Mouse (Mus musculus) hindbrain, embryonic 16.5 days (tissue): ENCODE results near the gene Pigk. TPM values are rescaled to one million over a fixed set of nuclear protein-coding genes. Genes with fewer than 3 reads are reported as not detected.

Experiments
- ATAC-seq: fragments of 200-750 bp; cut with Nextera tagmentation; 2 replicates; pipeline ENCODE4 v1.8.0; 2017; ENCODE audit warnings: moderate TSS enrichment, moderate library complexity
- H3K27ac ChIP-seq: fragments of 300-500 bp; sonication (generic); 2 replicates; pipeline ENCODE4 v1.5.1; 2014; ENCODE audit warnings: low read depth, mild to moderate bottlenecking, control low read depth, low read length, moderate library complexity
- H3K27me3 ChIP-seq: fragments of 300-500 bp; sonication (generic); replicated peaks from 2 replicates; pipeline ENCODE4 v1.6.1; 2014; ENCODE audit warnings: low read length; ENCODE audit not compliant: control insufficient read depth, insufficient read depth
- H3K36me3 ChIP-seq: fragments of 300-500 bp; sonication (generic); 2 replicates; pipeline ENCODE4 v1.6.1; 2014; ENCODE audit warnings: mild to moderate bottlenecking, low read length, moderate library complexity, mixed read lengths; ENCODE audit not compliant: control insufficient read depth, insufficient read depth
- H3K4me1 ChIP-seq: fragments of 300-500 bp; sonication (generic); 2 replicates; pipeline ENCODE4 v1.6.1; 2014; ENCODE audit warnings: low read depth, low read length; ENCODE audit not compliant: control insufficient read depth, insufficient read depth
- H3K4me2 ChIP-seq: fragments of 300-500 bp; sonication (generic); 2 replicates; pipeline ENCODE4 v1.6.1; 2014; ENCODE audit warnings: mild to moderate bottlenecking, low read length, control low read depth, moderate library complexity
- H3K4me3 ChIP-seq: fragments of 300-500 bp; sonication (generic); 2 replicates; pipeline ENCODE4 v1.5.1; 2014; ENCODE audit warnings: mild to moderate bottlenecking, low read length, control low read depth, moderate library complexity
- H3K9ac ChIP-seq: fragments of 300-500 bp; sonication (generic); 2 replicates; pipeline ENCODE4 v1.6.1; 2014; ENCODE audit warnings: low read depth, mild to moderate bottlenecking, control low read depth, low read length, moderate library complexity
- H3K9me3 ChIP-seq: fragments of 300-500 bp; sonication (generic); 2 replicates; pipeline ENCODE4 v1.6.1; 2014; ENCODE audit warnings: mild to moderate bottlenecking, low read length, moderate library complexity; ENCODE audit not compliant: control insufficient read depth
- WGBS: fragments of 180-500 bp; shearing (Covaris S2); extraction: QIAGEN DNeasy Blood & Tissue Kit; methylation state at CpG from one replicate; pipeline ENCODE4 v1.1.7; 2014; 5-methylcytosine and 5-hydroxymethylcytosine counted together
- polyA plus RNA-seq: library from polyadenylated mRNA; unstranded; fragments of >200 nt; fragmentation: Nextera tagmentation; extraction: Ambion mirVana; gene quantifications from 2 replicates; pipeline ENCODE4 v1.2.1, GENCODE M21; 2015

Gene Pigk
- polyA plus RNA-seq, 1 experiment from 2014 or later, result 58.1 TPM

DNA sequence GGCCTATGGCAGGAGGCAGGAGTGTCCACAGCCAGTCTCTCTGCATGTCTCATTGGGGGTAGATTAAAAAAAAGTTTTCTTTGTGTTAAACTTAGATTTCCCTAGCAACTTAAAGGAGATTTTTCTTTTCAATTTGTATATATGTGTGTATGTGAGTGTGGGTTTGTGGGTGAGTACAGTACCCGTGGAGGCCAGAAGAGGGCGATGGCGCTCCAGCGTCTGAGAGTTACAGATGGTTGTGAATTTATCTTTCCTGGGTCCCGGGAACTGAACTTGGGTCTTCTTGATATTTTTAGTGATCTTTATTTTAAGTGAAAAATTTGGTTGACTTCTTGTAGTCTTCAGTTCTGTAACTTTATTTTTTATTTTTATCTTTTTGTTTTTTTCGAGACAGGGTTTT lies 7.4 kb downstream of the Pigk start:
- WGBS, result 83% methylated on average over 6 of the region's 6 CpGs
- Histone ChIP-seq H3K9ac (no peak overlapping the region), H3K9me3 (no peaks in the 10 kb centered on the region), H3K4me1 (no peaks in the 10 kb centered on the region), H3K4me2 (no peak overlapping the region), H3K27me3 (no peaks in the 10 kb centered on the region), H3K36me3 (no peaks in the 10 kb centered on the region), H3K27ac (no peak overlapping the region), H3K4me3 (no peak overlapping the region)
- ATAC-seq, result no peak

DNA sequence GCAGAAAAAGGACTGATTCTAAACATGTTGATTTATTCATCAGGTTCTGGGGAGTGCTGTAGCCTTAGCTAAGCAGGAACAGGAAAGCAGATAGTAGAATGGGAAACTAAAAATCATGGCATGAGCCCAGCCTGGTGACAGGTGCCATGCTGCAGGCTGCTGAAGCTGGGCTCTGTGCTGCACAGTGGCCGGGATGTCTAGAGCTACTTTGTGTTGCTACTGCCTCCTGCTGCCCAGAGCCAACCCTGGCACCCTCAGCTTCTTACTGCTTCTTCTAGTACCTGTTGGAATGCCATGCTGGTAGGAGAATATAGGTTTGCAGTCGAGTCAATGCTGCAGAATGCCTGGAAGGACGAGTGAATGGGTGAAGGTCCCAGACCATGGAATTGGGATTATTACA lies 8.9 kb downstream of the Pigk start:
- no peak overlapping the region for H3K27ac ChIP-seq
- no peak overlapping the region for H3K9ac ChIP-seq
- H3K4me3 ChIP-seq, result no peak overlapping the region
- ATAC-seq, result peak; percentile 68; the same call in 1 of the 2 replicates
- H3K36me3 ChIP-seq, result no peaks in the 10 kb centered on the region
- H3K4me1 ChIP-seq, result no peaks in the 10 kb centered on the region
- H3K9me3 ChIP-seq, result no peaks in the 10 kb centered on the region
- 63% methylated on average over 3 of the region's 3 CpGs for WGBS
- no peak overlapping the region for H3K4me2 ChIP-seq
- no peaks in the 10 kb centered on the region for H3K27me3 ChIP-seq

DNA sequence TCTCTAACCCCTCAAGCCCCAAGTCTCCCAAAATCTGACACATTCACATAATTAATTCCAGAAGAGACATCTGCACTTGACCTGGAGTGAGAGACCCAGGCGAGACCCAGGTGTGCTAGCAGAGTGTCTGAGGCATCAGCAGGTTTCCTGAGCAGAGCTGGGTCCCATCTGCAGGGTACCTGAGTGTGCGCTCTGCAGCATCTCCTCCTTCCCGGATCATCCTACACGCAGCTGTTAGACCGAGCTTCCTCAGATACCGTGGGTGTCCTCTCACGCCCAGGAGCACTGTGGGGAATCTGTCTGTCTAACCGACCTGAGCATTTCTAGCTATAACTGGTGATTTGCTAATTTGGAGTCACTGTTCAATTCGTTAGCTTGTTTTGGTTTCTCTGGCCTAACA lies 10.5 kb downstream of the Pigk start:
- no peak overlapping the region for H3K27ac ChIP-seq
- no peak overlapping the region for H3K4me2 ChIP-seq
- 91% methylated on average over 9 of the region's 9 CpGs for WGBS
- no peaks in the 10 kb centered on the region for H3K9me3 ChIP-seq
- H3K4me3 ChIP-seq, result no peak overlapping the region
- H3K36me3 ChIP-seq, result no peaks in the 10 kb centered on the region
- H3K27me3 ChIP-seq, result no peaks in the 10 kb centered on the region
- ATAC-seq, result no peak
- no peaks in the 10 kb centered on the region for H3K4me1 ChIP-seq
- no peak overlapping the region for H3K9ac ChIP-seq

DNA sequence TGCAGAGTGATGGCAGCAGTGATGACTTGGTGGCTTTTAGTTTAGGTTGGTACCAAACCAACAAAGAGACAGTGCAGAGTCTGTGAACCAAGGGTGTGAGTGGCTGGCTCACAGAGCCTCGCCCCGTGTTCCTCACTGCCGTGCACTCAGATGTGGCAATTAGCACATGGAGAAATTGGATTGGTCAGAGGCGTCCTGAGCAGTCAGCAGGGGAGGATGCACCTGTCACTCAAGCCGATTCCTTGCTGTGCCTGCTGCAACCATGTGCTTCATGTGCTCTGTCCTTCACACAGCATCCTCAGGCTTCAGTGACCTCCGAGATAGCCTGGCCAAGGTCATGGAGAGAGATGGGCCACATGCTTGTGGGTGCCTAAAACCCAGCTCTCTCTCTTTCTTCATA lies 14.3 kb downstream of the Pigk start:
- H3K27ac ChIP-seq, result no peak overlapping the region
- no peak overlapping the region for H3K4me2 ChIP-seq
- H3K36me3 ChIP-seq, result no peaks in the 10 kb centered on the region
- WGBS, result 43% methylated on average over 6 of the region's 6 CpGs
- no peaks in the 10 kb centered on the region for H3K4me1 ChIP-seq
- H3K9ac ChIP-seq, result no peak overlapping the region
- ATAC-seq, result no peak
- H3K27me3 ChIP-seq, result no peaks in the 10 kb centered on the region
- no peaks in the 10 kb centered on the region for H3K9me3 ChIP-seq
- no peak overlapping the region for H3K4me3 ChIP-seq

DNA sequence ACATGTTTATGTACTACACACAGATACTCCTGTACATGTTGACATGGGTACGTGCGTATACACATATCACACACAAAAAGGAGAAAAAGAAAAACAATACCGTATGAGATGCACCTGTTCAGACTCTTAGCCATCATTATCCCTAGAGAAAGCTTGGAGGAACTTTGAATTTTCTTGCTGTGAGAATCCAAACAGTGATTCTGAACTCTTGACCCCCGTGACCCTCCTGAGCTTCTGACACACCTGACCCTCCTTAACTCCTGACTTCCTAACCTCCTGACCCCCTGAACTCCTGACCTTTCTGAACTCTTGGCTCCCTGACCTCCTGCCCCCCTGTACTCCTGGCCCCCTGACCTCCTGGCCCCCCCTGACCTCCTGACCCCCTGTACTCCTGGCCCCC lies 19.1 kb downstream of the Pigk start:
- Histone ChIP-seq H3K9me3 (no peaks in the 10 kb centered on the region), H3K27ac (no peak overlapping the region), H3K27me3 (no peaks in the 10 kb centered on the region), H3K36me3 (no peaks in the 10 kb centered on the region), H3K4me1 (no peaks in the 10 kb centered on the region), H3K4me3 (no peak overlapping the region), H3K4me2 (no peak overlapping the region), H3K9ac (no peak overlapping the region)
- 99% methylated on average over 4 of the region's 4 CpGs for WGBS
- ATAC-seq, result no peak

DNA sequence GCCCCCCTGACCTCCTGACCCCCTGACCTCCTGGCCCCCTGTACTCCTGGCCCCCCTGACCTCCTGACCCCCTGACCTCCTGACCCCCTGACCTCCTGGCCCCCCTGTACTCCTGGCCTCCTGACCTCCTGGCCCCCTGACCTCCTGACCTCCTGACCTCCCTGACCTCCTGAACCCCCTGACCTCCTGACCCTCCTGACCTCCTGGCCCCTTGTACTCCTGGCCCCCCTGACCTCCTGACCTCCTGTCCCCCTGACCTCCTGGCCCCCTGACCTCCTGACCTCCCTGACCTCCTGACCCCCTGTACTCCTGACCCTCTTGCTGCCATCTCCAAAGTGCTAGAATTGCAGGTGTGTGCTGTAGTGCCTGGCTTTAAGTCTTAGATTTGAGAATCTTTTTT lies 19.6 kb downstream of the Pigk start:
- no peak for ATAC-seq
- Histone ChIP-seq H3K36me3 (no peaks in the 10 kb centered on the region), H3K4me2 (no peak overlapping the region), H3K4me1 (no peaks in the 10 kb centered on the region), H3K4me3 (no peak overlapping the region), H3K27me3 (no peaks in the 10 kb centered on the region), H3K9me3 (no peaks in the 10 kb centered on the region), H3K27ac (no peak overlapping the region), H3K9ac (no peak overlapping the region)

DNA sequence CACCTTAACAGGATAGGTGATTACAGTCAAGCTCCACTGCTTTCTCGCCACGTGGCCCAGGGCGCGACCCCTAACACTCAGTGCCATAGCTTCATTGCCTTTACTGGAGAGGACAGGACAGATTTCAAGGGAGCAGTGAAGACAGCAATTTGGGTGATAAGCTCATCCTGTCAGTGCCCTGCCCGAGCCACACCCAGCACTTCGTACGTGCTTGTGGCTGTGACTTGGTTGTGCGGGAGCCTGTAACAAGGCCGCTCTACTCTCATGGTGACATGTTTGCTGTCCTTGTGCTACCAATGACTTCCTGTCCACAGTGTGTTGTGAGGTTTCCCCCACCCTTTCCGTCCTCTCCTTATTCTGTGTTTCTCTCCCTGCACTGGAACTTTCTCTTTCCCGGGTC lies 20.2 kb downstream of the Pigk start:
- no peak for ATAC-seq
- Histone ChIP-seq H3K27ac (no peak overlapping the region), H3K9ac (no peak overlapping the region), H3K4me2 (no peak overlapping the region), H3K9me3 (no peaks in the 10 kb centered on the region), H3K27me3 (no peaks in the 10 kb centered on the region), H3K36me3 (no peaks in the 10 kb centered on the region), H3K4me1 (no peaks in the 10 kb centered on the region), H3K4me3 (no peak overlapping the region)
- WGBS, result 96% methylated on average over 11 of the region's 11 CpGs

DNA sequence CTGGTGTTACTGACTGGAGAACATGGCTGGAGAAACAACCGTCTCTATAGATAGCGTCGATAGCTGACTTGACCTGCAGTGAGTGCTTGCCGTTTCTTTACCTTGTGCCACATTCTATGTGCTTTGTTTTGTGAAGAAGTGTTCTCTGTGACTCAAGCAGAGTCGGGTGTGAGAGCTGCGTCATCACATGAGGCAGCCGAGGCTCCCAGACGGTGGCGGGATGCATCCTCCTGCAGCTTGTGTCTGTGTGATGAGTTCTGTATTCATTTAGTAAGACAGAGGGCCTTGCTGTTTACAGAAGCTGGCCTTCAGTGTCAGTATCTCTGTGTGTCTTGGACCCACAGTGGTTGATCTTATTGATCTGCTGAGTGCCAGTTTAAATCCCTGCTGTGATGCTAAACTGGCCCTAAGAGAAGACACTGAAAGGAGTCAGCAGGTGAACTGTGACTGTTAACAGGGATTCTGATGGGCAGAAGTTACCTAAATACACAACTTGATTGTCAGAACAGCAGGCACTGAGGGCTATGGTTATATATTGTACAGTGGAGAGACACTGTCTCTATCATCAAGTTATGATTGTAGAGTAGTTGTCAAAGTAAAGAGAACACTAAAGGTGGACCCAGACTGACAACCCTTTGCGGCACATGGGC lies 21.8 kb downstream of the Pigk start:
- H3K4me3 ChIP-seq, result no peak overlapping the region
- H3K9me3 ChIP-seq, result no peaks in the 10 kb centered on the region
- no peaks in the 10 kb centered on the region for H3K27me3 ChIP-seq
- H3K36me3 ChIP-seq, result no peaks in the 10 kb centered on the region
- no peaks in the 10 kb centered on the region for H3K4me1 ChIP-seq
- ATAC-seq, result no peak; the same call in 1 of the 2 replicates
- no peak overlapping the region for H3K27ac ChIP-seq
- WGBS, result 31% methylated on average over 10 of the region's 10 CpGs
- H3K9ac ChIP-seq, result no peak overlapping the region
- no peak overlapping the region for H3K4me2 ChIP-seq

DNA sequence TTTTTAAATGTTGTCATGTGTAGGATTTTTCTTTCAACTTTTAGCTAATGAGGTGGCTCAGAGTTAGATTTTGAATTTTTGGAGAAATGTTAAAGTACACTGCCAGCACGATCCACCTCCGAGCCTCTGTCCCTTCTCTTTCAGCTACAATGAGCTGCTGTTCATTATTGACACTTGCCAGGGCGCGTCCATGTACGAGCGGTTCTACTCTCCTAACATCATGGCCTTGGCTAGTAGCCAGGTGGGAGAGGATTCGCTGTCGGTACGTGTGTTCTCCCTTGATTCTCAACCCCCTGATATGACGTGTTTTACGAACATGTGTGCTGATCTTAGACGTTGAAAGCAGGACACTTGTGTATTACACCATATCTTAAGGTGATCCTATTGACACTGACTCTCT lies 30.4 kb downstream of the Pigk start:
- no peak for ATAC-seq
- H3K9me3 ChIP-seq, result no peaks in the 10 kb centered on the region
- no peak overlapping the region for H3K27ac ChIP-seq
- no peak overlapping the region for H3K4me2 ChIP-seq
- 86% methylated on average over 12 of the region's 12 CpGs for WGBS
- H3K4me1 ChIP-seq, result no peaks in the 10 kb centered on the region
- no peak overlapping the region for H3K9ac ChIP-seq
- H3K27me3 ChIP-seq, result no peaks in the 10 kb centered on the region
- no peak overlapping the region for H3K4me3 ChIP-seq
- no peaks in the 10 kb centered on the region for H3K36me3 ChIP-seq

DNA sequence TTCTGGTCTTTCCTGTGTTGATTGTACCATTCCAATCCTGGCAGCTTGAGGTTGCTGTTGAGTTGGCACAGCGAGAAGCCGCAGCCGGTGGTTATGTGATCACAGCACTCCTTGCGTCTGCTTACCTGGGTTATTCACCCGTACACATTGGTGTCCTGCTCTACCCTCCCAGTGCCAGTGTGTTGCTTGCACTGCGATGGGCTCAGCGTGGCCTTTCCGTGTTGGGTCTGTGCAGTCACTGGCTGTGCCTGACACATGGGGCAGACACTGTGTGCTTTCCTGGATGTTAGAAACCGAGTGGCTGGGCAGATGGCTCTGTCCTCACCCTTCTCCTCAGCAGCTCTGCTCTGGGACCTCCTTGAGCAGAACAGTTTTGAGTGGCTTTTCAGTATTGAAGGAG lies 31.7 kb downstream of the Pigk start:
- no peaks in the 10 kb centered on the region for H3K9me3 ChIP-seq
- H3K4me2 ChIP-seq, result no peak overlapping the region
- no peaks in the 10 kb centered on the region for H3K27me3 ChIP-seq
- no peaks in the 10 kb centered on the region for H3K36me3 ChIP-seq
- H3K4me3 ChIP-seq, result no peak overlapping the region
- no peak overlapping the region for H3K9ac ChIP-seq
- no peak overlapping the region for H3K27ac ChIP-seq
- H3K4me1 ChIP-seq, result no peaks in the 10 kb centered on the region
- 92% methylated on average over 9 of the region's 9 CpGs for WGBS
- no peak for ATAC-seq
